Mouse (Mus musculus): ENCODE results near the gene Cradd.

GRCm38 (mm10) chr10:95307916-95308315 lies 16.0 kb downstream of the Cradd start:
- TF ChIP-seq GATA1 (IDR thresholded peaks at IDR 0.05; ENCODE audit: low read length) (no peak), TAL1 (IDR thresholded peaks at IDR 0.05; ENCODE audit: low read length) (no peak)
